Mouse (Mus musculus) adrenal gland, adult 8-10 months (tissue): ENCODE measurements around the gene Atp23. TPM values are rescaled to one million over a fixed set of nuclear protein-coding genes. Genes with fewer than 3 reads are reported as not detected.
"Not testable (repeated sequence)": the region's sequence is repeated elsewhere in the genome, so short reads cannot be mapped to it uniquely, and the experiment has no call there.

Experiments
- DNase-seq: peaks from one replicate; pipeline ENCODE4 v3.0.0; 2022
- total RNA-seq, 4 experiments: library from RNA; stranded (reverse); gene quantifications; 2 replicates each; pipeline ENCODE4 v1.2.4; 2022

Atp23 gene
- total RNA-seq, 4 experiments from 2014 or later = 7.6 to 8.8 (median 8.5) TPM

- no peak for DNase-seq
These were observed 5.7 kb upstream of the Atp23 start for GRCm38 (mm10) chr10:126906811-126907210.

DNA sequence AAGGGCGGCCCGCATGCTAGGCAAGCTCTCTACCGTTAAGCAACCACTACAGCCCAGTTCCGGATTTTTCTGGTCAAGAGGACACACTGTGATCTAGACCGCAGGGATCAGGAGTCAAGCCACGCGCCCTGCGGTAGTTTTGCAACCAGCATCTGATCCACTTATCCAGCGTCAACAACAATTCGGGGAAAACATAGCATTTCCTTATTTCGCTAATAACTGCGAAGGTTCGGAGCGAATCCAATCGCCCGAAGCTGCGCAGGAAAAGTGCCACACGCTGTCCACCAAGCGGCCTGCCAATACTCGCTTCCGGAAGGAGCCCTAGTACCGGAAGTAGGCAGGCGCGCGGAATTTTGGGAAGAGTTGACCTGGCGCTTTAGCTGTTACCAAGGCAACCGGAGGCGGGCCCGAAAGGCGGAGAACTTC, 4.5 kb upstream of the Atp23 start:
- peak; percentile 90 for DNase-seq

DNA sequence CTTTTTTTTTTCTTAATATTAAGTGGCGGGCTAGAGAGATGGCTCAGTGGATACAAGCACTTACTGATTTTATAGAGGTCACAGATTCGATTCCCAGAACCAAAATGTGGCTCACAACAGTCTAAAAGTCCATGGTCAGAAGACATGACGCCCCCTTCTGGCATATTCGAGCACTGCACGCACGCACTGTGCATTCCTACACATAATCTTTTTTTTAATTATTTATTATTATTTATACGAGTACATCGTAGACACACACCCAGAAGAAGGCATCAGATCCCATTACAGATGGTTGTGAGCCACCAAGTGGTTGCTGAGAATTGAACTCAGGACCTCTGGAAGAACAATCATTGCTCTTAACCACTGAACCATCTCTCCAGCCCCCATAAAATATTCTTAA, 3.9 kb upstream of the Atp23 start:
- DNase-seq = no peak

- DNase-seq = no peak
These were observed 3.1 kb upstream of the Atp23 start for GRCm38 (mm10) chr10:126904221-126904620.

- DNase-seq = no peak
These were observed 311 bp upstream of the Atp23 start for GRCm38 (mm10) chr10:126901488-126901843.

DNA sequence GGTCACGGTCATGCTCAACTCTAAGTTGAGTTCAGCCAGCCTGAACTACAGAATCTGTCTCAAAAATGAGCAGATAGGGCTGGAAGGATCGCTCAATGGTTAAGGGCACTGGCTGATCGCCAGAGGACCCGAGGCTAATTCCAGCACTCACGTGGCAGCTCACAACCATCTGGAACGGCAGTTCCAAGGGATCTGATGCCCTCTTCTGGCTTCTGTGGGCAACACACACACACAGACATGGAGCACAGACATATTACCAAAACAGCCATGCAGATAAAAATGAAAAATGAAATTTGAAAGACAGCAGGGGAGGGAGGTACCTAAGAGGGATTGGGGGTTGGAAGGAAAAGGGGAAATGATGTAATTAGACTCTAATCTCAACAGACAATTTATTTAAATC, 5.3 kb downstream of the Atp23 start:
- no peak for DNase-seq

GRCm38 (mm10) chr10:126894061-126894460, 7.1 kb downstream of the Atp23 start:
- no peak for DNase-seq

DNA sequence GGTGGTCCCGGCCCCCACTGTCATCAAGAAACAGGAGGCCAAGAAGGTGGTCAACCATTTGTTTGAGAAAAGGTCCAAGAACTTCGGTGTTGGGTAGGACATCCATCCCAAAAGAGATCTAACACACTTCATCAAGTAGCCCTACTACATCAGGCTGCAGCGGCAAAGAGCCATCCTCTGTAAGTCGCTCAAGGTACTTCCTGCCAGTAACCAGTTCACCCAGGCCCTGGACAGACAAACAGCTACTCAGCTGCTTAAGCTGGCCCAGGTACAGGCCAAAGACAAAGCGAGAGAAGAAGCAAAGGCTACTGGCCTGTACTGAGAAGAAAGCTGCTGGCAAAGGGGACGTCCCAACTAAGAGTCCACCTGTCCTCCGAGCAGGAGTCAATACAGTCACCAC, 8.0 kb downstream of the Atp23 start:
- no peak for DNase-seq

- DNase-seq = no peak
These were observed 27.4 kb downstream of the Atp23 start for GRCm38 (mm10) chr10:126873755-126874154.

- no peak for DNase-seq
These were observed 28.9 kb downstream of the Atp23 start for GRCm38 (mm10) chr10:126872256-126872655.

- DNase-seq = peak; percentile 34
These were observed 31.5 kb downstream of the Atp23 start for GRCm38 (mm10) chr10:126869372-126870318.

GRCm38 (mm10) chr10:126865284-126865683, 35.9 kb downstream of the Atp23 start:
- no peak for DNase-seq

- no peak for DNase-seq
These were observed 39.0 kb downstream of the Atp23 start for GRCm38 (mm10) chr10:126862193-126862592.

DNA sequence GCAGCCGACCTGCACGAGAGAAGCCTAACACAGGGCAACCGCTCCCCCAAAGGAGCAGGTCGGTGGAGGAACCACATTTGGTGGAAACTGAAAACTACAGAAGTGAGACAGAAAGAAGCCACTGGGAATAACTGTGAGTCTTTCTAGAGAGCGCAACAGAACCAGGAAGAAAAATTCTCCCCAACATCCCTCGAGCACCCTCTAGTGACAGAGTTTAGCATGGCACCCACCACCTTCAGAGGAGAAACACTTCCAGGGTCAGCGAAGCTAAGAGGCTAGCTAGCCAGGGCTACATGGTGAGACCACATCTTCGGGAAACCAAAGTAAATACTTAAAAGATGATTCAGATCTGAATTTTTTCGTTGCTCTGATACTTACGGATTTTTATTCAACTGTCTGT, 47.9 kb downstream of the Atp23 start:
- DNase-seq = no peak

DNA sequence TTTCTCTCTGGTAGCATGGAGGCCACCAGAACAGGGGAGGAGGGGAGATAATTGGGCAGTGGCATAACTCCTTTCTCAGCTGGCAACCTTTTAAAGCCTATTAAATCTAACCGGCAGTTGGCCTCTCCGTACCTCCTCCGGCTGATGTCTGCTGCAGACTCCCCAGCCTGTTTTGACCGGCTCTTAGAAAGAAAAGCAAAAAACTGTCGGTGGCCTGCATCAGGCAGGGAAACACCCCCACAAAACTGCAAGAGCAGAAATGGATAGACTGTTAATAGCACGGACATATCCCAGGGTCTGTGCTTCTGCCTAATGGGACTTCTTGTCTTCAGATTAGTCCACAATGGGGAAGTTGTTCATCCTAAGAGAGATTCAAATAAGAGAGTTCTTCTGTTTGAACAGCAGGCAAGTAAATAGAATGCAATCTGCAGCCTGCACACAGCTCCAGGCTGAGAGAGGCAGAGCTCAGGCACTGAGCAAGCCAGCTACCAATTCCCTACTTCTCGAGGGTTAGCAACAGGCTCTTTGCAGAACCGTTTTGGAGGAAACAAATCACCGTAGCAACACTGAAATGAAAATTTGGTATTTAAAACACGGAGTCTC, 55.7 kb downstream of the Atp23 start:
- no peak for DNase-seq

DNA sequence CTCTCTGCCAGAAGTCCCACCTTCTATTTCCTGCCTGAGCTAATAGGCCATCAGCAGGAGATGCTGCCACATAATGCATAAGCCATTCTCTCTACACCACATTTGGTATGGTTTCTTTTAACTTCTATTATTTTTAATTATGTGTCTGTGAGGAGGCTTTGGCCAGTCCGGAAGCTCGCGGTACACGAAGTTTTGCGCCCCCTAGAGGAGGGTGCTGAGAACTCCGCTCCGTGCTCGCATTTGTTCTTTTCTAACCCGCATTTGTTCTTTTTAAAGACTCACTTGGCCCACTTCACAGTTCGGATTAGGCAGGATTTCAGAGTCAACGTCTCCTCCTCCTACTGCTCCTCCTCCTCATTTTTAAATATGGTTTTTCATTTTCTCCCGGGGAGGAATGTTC, 56.5 kb downstream of the Atp23 start:
- DNase-seq = no peak

GRCm38 (mm10) chr10:126840266-126840665, 60.9 kb downstream of the Atp23 start:
- DNase-seq = no peak

DNA sequence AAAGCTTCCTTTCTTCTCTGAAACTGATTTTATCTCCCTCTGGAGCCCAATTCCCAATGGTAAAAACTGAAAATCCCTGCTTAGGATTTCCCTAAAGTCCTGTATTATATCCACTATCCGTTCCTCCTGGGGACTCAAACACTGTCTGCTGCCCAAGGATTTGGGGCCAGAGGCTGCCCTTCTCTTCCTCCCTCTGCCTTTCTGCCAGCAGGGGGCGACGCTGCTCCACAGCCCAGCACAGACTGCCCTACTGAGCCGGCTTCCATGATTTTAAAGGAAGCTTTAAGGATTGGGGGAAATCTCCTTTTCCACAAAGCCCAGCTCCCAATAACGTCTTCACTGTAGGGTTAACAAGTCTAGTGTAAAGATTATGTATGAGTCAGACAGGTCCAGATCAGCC, 68.1 kb downstream of the Atp23 start:
- no peak for DNase-seq

DNA sequence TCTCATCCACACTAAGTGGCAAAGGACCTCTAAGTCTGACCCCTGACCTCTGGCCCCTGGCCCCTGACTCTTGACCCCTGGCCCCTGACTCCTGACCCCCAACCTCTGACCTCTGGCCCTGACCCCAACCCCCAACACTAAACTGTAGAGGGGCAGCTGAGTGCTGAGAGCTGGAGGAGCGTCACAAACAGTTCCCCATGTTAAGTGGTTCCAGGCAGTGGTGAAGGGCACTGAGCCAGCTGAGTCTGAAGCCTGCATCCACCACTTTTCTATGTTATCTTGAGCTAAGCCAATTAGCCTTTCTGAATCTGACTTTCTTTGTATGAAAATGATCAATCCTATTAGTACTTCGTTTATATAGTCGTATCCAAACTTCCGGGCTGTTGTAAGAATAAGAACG, 69.8 kb downstream of the Atp23 start:
- no peak for DNase-seq

DNA sequence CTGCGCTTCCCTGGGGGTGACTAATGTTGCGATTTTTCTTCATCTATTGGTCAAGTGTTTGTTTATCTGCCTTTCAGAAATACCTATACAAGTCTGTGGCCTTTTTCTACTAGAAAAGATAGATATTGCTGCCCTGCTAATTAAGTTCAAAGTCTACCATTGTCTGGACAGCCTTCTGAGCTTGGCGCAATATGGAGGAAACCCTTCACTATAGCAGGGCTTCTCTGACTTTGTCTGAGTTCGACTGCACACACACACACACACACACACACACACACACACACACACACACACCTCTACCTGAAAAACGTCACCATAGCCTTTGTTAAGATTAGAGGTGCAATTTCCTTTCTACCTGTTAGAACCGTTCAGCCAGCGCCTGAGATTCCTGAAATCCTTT, 72.5 kb downstream of the Atp23 start:
- DNase-seq = no peak

GRCm38 (mm10) chr10:126827941-126828593, 73.1 kb downstream of the Atp23 start:
- no peak for DNase-seq

- DNase-seq = no peak
These were observed 74.2 kb downstream of the Atp23 start for GRCm38 (mm10) chr10:126826982-126827381.

- DNase-seq = not testable (repeated sequence)
These were observed 74.9 kb downstream of the Atp23 start for GRCm38 (mm10) chr10:126826216-126826615.
